Mouse (Mus musculus): Measurements from ENCODE around the gene Prmt8.

Gene Prmt8

DNA sequence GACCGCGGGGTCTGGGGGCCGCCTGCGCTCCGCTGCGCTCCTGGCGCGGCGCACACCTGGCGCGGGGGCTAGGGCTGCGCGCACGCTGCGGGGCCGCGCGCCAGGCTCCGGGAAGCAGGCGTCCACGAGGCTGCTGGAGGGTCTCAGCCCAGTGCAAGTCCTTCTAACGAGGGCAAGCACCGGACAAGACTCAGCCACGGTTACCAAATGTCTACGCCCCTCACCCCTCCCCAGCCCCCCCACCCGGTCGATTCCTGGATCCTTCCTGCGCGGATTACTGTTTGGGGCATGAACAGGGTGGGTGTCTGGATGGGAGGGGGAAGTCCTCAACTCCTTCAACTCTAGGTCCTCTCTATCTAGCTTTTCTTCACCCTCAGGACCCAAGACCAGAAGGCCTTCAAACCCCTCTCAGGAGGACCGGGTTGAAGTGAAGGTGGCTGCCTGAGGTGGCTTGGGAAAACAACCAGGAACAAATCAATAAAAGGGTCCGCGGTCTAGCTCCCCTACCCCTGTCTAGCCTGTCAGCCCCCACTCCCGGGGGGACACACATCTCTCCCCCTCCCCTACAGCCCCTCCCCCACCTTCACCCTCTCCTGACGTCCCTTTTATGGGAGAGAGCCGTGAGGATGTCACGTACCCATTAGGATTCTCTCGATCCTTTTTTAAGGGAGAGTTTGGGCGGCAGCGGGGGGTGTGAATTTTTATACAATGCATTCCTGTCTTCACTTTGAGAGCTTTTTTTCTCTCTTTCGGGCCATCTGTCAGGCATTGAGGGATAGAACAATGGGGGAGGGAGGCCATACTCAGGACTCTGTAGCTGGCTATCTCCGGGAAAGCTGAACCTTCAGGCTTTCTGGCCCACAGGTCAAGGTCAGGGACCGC, at the start of gene Prmt8:
Gene Prmt8 (minus strand): TSS at position 198 of the 882 bp plus-strand sequence.
- peak; percentile 78 to 80 for DNase-seq (ENCODE audit: low spot score in 2 of 2)

DNA sequence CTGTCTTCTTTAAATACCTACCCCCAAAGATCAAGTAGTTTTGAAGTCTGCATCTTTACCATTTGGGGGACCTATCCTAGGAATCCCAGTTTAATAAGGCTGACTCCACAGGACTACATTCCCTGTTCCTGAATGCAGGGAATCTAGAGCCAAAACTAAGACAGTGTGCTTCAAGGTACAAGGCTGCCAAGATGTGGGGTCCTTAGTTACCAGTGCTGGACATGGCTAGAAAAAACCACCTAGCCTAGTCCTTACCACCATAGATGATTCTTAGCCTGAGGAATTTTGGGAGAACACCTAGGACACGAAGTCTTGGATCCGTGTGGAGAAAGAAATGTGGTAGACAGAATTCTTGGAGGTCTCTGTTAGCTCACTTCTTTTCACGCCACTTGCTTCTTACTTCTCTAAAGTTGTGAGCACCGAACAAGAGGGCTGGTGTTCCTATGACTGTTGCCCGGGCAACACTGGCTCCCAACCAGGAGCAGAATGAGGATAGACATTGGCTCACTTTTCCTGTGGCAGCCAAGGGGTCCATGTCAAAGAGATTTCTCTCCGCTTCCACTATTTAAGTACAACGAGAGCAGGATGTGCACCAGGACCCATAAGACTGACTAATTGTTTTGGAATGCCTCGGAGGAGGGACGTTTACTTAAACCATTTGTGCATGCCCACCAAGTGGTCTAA, 33.9 kb upstream of the Prmt8 start:
- DNase-seq (ENCODE audit: low spot score in 2 of 2), result peak; percentile 10 to 11

DNA sequence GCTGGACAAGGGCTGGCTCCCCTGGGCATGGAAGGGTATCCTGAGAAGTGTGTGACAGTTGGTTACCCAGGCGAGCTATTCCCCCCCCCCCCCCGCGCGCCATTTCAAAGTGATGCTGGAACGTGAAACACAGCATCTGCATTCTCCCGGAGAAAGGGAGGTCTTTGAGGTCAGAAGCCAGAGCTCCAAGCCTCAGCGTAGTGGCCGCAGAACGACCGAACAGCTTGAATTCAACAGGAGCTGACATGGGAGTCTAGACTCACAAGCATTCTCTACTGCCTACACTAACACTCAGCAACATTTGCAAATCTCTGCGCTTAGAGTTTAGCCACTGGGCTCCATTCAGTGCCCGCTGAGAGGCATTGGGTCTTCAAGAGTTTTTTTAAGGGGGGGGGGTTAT, 32.9 kb upstream of the Prmt8 start:
- no peak for DNase-seq (ENCODE audit: low spot score in 2 of 2)

DNA sequence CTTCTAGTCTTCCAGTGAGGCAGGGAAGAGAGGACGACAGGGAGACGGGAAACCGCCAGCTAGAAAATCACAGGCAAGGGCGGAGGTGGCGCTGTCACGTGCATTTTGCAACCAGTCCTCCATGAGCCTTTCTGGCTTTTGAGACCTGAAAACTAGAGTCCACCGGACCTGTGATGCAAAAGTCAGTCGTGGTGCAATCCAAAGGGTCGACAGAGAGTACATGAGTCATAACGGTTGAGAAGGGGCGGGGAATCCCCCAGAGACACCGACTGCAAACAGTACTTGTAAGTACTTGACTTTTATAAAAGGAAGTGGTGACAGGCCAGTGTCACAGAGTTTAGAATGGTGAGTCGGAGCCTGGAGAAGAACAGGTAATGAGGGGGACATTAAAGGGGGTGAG, 20.8 kb upstream of the Prmt8 start:
- no peak for DNase-seq (ENCODE audit: low spot score in 2 of 2)

DNA sequence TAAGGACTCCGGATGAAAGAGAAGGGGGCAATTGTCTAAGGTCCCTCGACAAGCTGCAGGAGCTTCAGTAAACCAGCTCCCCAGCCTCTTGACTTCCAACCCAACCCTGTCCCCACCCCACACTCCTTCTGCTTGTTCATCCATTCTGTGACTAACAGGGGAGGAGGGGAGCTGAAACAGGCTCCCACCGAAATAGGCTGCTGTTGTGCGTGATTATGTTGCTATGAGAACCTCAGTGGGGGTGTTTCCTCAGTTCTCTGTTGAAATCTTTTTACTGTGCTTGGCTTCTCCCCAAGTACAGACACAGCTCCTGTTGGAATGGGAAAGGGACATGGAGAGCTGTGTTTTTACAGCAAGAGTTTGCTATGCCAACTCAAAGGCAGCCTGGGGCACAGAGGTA, 1.5 kb upstream of the Prmt8 start:
- peak; percentile 71 to 75 for DNase-seq (ENCODE audit: low spot score in 2 of 2)

DNA sequence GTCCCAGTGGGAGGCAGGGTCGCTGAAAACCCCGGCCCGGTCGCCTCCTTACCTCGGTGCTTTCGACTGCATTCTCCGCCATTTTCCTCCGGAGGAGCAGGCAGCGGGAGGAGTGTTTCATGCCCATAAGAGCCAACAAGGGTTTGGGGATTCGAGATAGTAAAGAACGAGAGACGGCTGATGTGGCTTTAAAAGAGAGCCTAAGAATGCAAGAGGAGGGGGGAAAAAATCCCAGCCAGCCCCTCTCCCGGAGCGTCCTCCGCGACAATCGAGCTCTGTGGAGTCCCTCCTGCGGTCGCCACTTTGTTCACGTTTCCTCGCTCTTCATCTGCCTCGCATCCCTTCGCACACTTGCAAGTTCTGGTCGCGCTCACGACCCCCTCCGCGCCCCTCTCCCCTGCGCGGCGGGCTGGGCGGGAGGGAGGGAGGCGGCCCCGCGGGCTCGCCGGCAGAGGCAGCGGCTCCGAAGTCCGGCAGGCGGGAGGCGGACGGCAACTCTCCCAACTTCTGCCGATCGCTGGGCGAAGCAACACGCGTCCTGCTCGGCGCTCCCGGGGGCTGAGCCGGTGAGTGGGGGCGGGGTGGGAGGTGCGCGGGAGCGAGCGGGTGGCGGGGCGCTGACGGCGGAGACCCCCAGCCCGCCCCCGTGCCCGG, 524 bp downstream of the Prmt8 start:
- peak in 1 of 2 experiments; percentile 37 for DNase-seq (ENCODE audit: low spot score in 2 of 2)

DNA sequence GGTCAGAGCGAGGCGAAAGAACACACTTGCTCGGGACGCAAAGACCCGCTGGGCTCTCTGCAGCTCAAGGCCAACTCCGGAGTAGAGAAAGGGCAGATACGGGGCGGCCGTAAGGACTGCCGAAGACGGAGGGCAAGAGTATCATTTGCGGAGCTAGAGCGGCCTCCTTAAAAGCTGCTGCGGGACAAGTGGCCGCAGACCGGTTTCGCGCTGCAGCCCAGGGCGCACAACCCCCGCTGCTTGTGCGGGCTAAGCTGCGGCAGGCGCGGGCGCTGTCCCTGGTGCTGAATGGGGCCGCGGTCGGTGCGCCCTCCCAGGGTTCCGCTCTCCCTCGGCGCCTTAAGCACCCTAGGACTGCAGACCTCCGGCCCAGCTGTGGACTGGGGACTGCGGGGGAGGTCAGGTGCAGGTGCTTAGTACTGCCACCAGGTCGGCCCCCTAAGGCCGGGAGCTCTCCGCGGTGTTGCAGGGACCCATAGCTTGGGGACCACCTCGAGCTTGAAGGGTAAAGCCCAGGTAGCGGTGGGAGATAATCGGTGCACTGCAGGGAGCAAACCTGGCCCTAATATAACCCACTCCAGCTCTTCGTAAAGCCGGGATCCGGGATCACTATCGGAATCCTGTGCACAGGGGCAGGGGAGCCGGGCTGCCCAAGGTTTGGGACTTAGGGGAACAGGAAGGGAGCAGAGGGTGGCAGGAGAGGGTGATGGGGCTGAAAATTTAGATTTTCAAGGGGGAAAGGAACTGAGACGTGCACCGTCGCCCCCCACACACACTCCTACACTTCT, 1.4 kb downstream of the Prmt8 start:
- peak in 1 of 2 experiments; percentile 46 for DNase-seq (ENCODE audit: low spot score in 2 of 2)

DNA sequence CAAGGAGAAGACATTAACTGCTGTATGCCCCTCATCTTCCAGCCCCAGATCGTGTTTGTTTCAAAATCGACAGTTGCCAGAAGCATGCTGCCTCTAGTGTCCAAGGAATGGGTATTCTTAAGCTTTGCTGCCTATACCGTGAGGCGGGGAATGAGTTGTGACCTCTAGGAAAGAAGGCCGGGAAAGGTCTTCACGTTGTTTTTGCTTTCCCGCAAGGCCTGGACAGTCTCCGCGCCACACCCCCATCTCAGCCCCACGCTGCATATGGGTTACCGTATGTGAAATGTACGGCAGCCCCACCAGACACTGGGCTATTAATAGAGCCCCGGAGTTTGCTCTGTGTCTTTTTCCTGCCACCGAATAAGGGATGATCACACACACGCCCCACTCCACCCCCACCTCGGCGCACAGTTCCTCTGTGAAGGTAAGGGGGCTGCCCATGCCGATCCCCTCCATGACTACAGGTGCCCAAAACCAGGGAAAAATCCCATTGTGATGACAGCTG, 2.0 kb downstream of the Prmt8 start:
- DNase-seq (ENCODE audit: low spot score in 2 of 2), result peak; percentile 69 to 75

DNA sequence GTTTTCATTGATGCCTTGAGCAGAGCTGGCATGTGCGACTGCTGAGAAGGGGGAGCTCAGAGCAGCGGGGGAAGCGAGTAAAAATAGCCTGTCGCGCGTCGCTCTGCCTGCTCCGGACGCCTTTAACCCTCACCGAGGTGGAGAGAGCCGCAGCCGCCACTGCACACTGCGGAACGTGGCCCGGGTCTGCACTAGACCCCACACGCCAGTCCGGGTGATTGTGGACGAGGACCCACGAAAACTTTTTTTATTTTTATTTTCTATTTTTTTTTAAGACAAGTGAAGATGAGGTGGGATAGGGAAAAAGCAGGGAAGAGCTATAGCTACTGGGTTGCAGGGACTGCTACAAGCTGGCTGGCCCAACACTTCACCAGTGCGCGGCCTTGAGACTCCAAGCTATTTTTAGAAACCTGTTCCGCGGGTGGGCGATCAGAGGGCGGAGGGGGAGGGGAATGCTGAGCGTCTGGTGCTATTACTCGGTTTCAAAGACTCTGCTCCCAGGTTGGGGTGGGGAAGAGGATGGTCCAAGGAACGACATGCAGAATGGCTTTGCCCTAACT, 2.6 kb downstream of the Prmt8 start:
- peak; percentile 41 to 61 for DNase-seq (ENCODE audit: low spot score in 2 of 2)

DNA sequence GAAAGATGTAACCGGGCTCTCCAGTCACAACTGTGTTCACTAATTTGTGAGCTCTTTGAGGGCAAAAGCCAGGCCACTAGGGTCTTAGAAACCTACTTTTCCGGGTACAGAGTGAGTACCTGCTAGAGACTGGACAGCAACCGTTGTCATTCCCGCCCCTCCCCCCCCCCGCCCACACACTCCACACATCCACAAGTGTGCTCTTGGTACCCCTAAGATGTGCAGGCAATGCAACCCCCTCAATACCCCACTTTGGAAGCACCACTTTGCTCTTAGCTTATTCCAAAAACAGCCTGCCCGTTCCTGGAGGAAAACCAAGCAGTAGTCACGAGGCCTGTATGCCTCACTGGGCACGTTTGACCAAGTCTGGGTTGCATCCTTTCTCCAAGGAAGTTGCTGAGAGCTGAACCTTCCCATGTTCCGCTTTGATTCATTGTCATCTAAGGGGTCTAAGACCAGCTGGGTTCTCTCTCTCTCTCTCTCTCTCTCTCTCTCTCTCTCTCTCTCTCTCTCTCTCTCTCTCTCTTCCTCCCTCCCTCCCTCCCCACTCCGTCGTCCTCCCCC, 3.1 kb downstream of the Prmt8 start:
- DNase-seq (ENCODE audit: low spot score in 2 of 2), result peak; percentile 64

DNA sequence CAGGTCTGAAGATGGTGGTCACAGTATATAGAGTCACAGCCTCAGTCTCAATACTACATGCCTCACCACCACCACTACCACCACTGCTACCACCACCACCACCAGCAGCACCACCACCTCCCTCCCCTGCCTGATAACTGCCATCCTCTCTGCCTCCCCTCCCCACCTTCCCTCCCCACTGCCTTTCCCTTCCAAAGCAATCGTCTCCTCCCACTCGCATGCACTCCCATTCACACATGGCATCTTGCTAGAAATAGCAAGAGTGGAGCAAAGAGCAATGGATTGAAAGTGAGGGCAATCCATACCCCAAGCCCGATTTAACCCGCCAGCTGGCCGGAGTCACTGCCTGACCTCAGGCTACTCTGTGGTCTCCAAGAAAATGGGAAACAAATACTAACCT, 3.7 kb downstream of the Prmt8 start:
- peak in 1 of 2 experiments; percentile 32 for DNase-seq (ENCODE audit: low spot score in 2 of 2)

DNA sequence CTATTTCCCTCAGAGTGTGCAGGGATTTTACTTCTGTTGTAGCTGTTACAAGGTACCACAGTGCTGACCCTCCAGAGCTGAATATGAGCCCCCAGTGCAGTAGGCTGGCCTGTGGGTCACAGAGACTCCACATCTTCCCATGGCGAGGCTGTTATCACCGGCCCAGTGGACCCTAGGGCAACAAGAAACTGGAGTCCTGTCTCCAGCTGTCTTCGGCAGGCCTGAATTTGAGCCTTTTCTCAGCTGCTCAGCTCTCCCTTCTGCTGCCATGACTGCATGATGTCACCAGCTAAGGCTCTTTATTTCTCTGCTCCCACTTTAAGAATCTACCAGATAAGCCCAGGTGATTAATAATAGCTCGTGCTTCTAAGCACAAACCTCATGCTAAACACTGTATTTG, 11.0 kb downstream of the Prmt8 start:
- no peak for DNase-seq (ENCODE audit: low spot score in 2 of 2)

DNA sequence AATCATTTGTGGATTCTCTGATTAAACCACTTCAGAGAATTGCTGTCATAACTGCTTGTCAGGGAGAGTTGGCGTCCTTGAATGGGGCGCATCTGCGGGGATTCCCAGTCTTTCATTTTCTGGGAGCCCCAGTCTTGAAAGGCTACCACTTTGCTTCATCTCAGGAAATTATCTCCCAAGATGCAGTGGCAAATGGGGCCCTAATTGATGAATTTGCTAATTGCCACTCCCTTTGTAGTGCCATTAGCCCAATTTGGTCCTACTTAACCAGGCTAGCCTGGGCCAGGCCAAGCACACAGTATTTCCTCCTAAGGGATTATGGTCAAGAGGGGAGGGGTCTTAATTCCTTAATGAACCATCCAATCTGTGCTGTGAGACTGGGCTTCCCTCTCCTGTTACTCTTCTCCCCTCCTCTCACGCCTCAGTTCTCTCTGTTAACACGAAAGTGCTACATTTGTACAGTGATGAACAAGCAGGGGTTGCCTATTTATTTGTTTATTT, 11.6 kb downstream of the Prmt8 start:
- DNase-seq (ENCODE audit: low spot score in 2 of 2), result no peak

DNA sequence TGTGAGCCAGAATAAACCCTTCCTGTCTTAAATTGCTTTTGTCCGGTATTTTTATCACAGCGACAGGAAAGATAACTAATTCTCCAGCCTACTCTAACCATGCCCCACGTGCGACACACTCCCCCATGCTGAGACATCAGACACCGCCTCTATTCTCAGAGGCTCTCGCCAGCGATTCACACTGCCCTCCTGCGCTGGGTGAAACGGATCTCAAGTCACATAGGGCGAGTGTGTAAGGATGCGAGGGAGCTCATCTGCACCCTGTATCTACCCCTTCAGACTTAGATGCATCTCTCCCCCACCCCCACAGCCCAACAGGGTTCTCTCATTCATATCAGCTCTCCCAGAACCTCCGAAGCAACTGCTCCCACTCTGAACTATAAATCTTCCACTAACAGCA, 12.4 kb downstream of the Prmt8 start:
- peak; percentile 54 to 60 for DNase-seq (ENCODE audit: low spot score in 2 of 2)

DNA sequence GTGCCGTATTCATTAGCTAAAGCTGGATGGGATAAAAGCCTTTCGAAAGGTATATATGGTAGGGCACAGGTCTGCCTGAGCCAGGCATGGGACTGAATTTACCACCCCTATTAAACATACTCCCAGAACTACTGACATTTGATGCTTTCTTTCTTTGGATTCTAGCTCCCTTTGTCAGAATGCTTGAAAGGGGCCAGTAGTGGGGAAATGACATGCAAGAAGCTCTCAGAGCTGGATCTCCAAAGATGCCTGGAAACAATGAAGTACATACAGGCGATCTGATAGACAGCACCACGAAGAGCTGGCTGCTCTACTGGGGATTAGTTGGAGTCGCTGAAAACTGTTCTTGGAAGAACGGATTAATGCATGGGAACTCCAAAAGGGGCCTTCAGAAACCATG, 16.0 kb downstream of the Prmt8 start:
- DNase-seq (ENCODE audit: low spot score in 2 of 2), result no peak

DNA sequence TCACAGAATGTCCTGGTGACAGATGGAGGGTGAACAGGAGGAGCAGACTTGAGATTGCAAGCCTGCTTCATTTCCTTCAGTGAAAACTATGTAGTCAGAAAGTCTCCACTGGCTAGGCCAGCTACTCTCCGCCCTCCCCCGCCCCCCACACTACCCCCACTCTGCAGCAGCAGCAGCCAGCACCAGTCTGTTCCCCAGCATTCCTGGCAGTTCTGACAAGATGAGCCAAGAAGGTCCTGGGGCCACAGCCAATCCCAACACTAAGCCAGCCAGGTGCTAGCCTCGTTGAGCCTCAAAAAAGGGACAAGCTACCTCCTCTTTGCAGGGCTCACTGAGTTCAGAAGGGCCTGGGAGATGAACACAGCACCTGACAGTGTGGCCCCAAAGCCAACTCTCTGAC, 16.6 kb downstream of the Prmt8 start:
- DNase-seq (ENCODE audit: low spot score in 2 of 2), result no peak

DNA sequence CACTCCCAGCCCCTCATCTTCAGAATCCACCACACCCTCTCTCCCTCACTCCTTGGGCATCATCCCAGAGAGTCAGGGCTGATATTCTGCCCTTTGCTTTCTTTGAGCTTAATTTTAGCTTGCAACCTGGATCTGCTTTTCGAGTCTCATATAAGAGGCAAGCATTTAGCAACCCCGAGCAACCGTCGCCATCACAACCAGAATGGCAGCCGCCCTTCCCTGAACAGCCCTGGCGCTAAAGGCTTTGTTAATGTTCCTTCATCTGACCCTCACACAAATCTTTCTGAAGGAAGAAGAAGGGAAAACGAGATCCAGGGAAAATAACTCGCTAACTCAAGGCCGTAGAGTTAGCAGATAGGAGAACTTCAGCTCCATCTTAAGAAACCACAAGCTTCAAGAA, 17.8 kb downstream of the Prmt8 start:
- DNase-seq (ENCODE audit: low spot score in 2 of 2), result no peak

DNA sequence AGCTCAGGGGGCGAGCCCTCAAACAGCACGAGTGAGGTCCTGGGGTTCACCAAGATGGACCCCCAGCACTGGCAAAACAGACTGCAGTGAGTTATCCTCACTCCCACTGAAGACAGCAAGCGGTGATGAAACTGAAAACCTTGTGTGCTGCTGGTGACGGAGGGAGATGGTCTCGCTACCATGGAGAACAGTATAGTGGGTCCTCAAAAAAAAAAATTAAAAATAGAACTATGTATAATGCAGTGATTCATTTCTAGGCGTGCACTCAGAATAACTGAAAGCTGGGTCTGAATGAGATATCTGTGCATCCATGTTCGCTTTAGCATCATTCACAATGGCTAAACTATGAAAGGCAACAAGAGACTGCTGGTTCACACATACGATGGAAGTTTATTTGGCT, 20.5 kb downstream of the Prmt8 start:
- peak in 1 of 2 experiments; percentile 39 for DNase-seq (ENCODE audit: low spot score in 2 of 2)

DNA sequence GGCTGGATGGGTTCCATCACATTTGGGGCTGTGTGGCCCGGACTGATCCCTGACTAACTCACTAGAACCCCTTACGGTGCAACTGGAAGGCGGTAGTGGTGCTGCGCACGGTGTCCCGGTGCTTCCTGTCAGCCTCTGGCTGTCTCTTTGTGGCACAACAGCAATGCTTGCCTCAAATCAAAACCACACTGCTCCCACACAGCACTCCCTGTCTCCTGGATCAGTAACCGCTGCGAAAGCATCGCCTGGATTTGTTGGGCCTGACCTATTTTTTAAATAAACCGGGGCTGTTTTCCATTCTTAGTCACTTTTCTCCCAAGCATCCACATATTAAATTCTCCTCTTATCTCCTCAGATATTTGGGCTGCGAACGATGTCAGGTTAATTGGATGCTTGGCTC, 27.0 kb downstream of the Prmt8 start:
- peak in 1 of 2 experiments; percentile 51 for DNase-seq (ENCODE audit: low spot score in 2 of 2)

DNA sequence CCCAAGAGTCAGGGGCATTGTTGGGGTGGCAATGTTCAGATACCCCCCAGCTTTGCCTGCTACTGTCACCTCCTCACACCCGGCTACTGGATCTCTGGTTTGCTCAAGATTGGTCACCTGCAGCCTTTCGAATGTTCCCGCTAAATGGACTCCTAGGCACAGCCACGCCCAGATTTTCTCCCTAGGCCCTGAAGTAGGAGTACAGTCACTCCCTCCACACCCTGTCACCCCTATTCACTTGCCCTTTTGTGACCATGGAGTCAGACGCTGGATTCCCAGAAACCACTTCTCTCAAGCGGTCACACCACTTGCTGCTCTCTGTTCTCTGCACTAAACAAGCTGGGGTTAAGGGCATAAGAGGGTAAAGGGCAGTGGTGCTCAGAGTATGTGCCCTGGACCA, 28.1 kb downstream of the Prmt8 start:
- no peak for DNase-seq (ENCODE audit: low spot score in 2 of 2)

DNA sequence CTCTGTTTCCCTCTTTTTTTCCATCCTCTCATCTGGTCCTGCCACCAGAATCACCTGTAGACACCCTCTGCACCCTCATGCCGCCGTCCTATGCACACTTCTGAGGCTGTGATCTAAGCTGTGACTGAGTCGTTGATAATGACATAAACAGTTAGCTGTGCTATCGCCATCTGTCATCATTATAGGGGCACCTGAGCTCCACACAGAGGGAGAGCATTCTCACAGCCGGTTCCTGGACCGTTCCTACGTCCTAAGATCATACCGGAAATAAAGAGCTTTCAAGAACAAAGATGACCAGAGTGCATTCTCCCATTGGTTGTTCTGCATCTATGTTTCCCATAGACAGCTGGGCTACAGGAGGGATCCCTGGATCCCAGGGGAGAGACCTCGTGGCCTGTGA, 28.6 kb downstream of the Prmt8 start:
- DNase-seq (ENCODE audit: low spot score in 2 of 2), result no peak
